9 mouse cellular contexts compared by ENCODE assay signal in the genomic region with DNA sequence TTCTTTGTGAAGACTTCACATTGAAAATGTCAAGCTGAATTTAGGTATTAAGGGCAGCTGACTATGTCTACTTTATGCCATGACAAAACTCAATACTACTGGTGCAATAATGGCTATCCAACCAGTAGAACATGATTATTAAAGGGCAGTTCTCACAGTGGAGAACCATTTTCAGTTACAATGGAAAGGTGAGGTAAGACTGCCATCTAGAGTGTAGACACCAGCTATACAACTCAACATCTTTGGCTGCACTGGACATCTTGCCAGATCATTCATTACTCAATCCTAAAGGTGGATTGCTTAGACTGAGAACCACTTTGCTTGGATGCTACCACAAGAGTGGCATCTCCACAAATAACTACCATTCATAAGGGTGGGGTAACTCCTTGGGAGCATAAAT. TPM values are rescaled to one million over a fixed set of nuclear protein-coding genes. Genes with fewer than 3 reads are reported as not detected.
DNase-seq lines count a peak whose midpoint lies in the region; ATAC-seq and TF ChIP-seq lines count a peak whose summit lies in the region.
"Had no signal": no experiment of that assay in that cellular context is flagged by ENCODE, and none has a peak within 500 bp of the region (broad histone marks: within the 10 kb centered on the region; RNA-seq: fewer than 3 reads in every experiment).

No protein-coding gene starts in this region.

- TF ChIP-seq CTCF in heart, adult 2 months (IDR thresholded peaks at IDR 0.05), result peak; percentile 76

- H3K4me1 ChIP-seq in heart, adult 2 months (ENCODE audit: control insufficient read depth, insufficient read depth, low read length), result no peaks in the 10 kb centered on the region
- H3K4me1 ChIP-seq in limb, embryonic 14.5 days (ENCODE audit: control insufficient read depth, insufficient read depth, low read length), result no peaks in the 10 kb centered on the region
- no peaks in the 10 kb centered on the region for H3K4me1 ChIP-seq in limb, embryonic 10.5 days
- H3K4me1 ChIP-seq: neural tube, embryonic 12.5 days had no signal

- H3K4me3 ChIP-seq in heart, adult 2 months, result no peak overlapping the region
- H3K4me3 ChIP-seq in limb, embryonic 14.5 days (replicated peaks; ENCODE audit: low read length), result no peak overlapping the region
- no peak overlapping the region for H3K4me3 ChIP-seq in limb, embryonic 10.5 days
- H3K4me3 ChIP-seq: neural tube, embryonic 12.5 days had no signal

- TF ChIP-seq EP300 in heart, adult 2 months (IDR thresholded peaks at IDR 0.05; ENCODE audit: insufficient read depth, low read depth, low read length), result no peak

- H3K36me3 ChIP-seq in heart, adult 2 months (ENCODE audit: control insufficient read depth, insufficient read depth, low read length), result no peaks in the 10 kb centered on the region
- no peaks in the 10 kb centered on the region for H3K36me3 ChIP-seq in limb, embryonic 14.5 days (ENCODE audit: control insufficient read depth, insufficient read depth, low read length)
- H3K36me3 ChIP-seq in limb, embryonic 10.5 days, result no peaks in the 10 kb centered on the region
- H3K36me3 ChIP-seq: neural tube, embryonic 12.5 days had no signal

- TF ChIP-seq POLR2A in heart, adult 2 months (IDR thresholded peaks at IDR 0.05; ENCODE audit: insufficient read depth, low read depth, low read length), result no peak
- TF ChIP-seq POLR2A in limb, embryonic 14.5 days (IDR thresholded peaks at IDR 0.05; ENCODE audit: borderline replicate concordance, extremely low read depth, insufficient read depth, insufficient read length), result no peak

- intact Hi-C loops in heart, adult 2 months (cut with DNase I), result loop anchor here (1.0 to 10.0 kb wide), 4 partner anchors 52 to 284 kb away; a partner anchor contains a TSS
- intact Hi-C loops in heart, postnatal 36 days (cut with DNase I), result loop anchor here (1.0 to 5.0 kb wide), 3 partner anchors 47 to 200 kb away; no protein-coding TSS in a partner anchor

- H3K27ac ChIP-seq in heart, adult 2 months, result no peak overlapping the region
- H3K27ac ChIP-seq in limb, embryonic 14.5 days (replicated peaks; ENCODE audit: low read depth, low read length), result no peak overlapping the region
- H3K27ac ChIP-seq in limb, embryonic 10.5 days, result no peak overlapping the region
- H3K27ac ChIP-seq: neural tube, embryonic 12.5 days had no signal

- H3K9ac ChIP-seq in heart, adult 2 months (ENCODE audit: low read depth, low read length), result no peak overlapping the region
- H3K9ac ChIP-seq in limb, embryonic 14.5 days (ENCODE audit: low read depth, low read length, severe bottlenecking), result no peak overlapping the region
- H3K9ac ChIP-seq: neural tube, embryonic 12.5 days had no signal

- H3K4me2 ChIP-seq in limb, embryonic 14.5 days (replicated peaks; ENCODE audit: low read depth, low read length, severe bottlenecking), result no peak overlapping the region
- H3K4me2 ChIP-seq: neural tube, embryonic 12.5 days had no signal

- no peaks in the 10 kb centered on the region for H3K79me2 ChIP-seq in heart, adult 2 months (replicated peaks; ENCODE audit: control insufficient read depth, insufficient read depth, low read length)

- DNase-seq in heart, adult 2 months, result no peak
- no peak for DNase-seq in heart, postnatal 36 days
- peak; percentile 25 for DNase-seq in limb, embryonic 14.5 days (ENCODE audit: low spot score)
- no peak for DNase-seq in limb, embryonic 10.5 days (ENCODE audit: low spot score)
- peak; percentile 4 for DNase-seq in adipocyte (ENCODE audit: low spot score)
- DNase-seq in retina, adult 2 months (ENCODE audit: low read depth, low spot score), result peak; percentile 13
- DNase-seq in right cerebral cortex, postnatal 36 days (ENCODE audit: low spot score in 2 of 2), result no peak

- no peak for ATAC-seq in limb, embryonic 14.5 days (ENCODE audit: low FRiP score, low read depth)
- no peak for ATAC-seq in erythroid progenitor cell, adult 5-6 weeks (replicated peaks; ENCODE audit: low FRiP score, poor library complexity, severe bottlenecking)

- no peaks in the 10 kb centered on the region for H3K9me3 ChIP-seq in limb, embryonic 14.5 days (ENCODE audit: control insufficient read depth, low read length)
- H3K9me3 ChIP-seq in limb, embryonic 10.5 days (replicated peaks), result no peaks in the 10 kb centered on the region
- H3K9me3 ChIP-seq: neural tube, embryonic 12.5 days had no signal

- H3K27me3 ChIP-seq in heart, adult 2 months (ENCODE audit: control insufficient read depth, insufficient read depth, low read length), result no peaks in the 10 kb centered on the region
- no peaks in the 10 kb centered on the region for H3K27me3 ChIP-seq in limb, embryonic 14.5 days (ENCODE audit: control insufficient read depth, insufficient read depth, low read length)
- peaks cover 58% of the 10 kb centered on the region for H3K27me3 ChIP-seq in limb, embryonic 10.5 days (ENCODE audit: low read depth, poor library complexity, severe bottlenecking)
- H3K27me3 ChIP-seq: neural tube, embryonic 12.5 days had no signal

RNA-seq across cellular contexts. Expression of a gene that starts 37.3 kb away (rescaled TPM):
- total RNA-seq in heart, adult 2 months (2021), result not detected
- not detected in 2 replicates for polyA plus RNA-seq in heart, adult 2 months (2012; rRNA removed)
- total RNA-seq in heart, postnatal 36 days (2021), result not detected
- 0.29 and 0.45 TPM in 2 replicates for polyA plus RNA-seq in limb, embryonic 14.5 days (2012; rRNA removed)
- 0.39 and 0.53 TPM in 2 replicates for polyA plus RNA-seq in limb, embryonic 14.5 days (2014; fragmentation: Nextera tagmentation; extraction: Ambion mirVana)
- polyA plus RNA-seq in limb, embryonic 10.5 days (2016; fragmentation: Nextera tagmentation; extraction: Ambion mirVana), result 0.19 and 0.26 TPM in 2 replicates
- total RNA-seq in erythroid progenitor cell, adult 5-6 weeks (2015; ENCODE audit: low replicate concordance), result not detected in 2 replicates
- not detected in 2 replicates for total RNA-seq in erythroid progenitor cell, adult 5-6 weeks (2017; ENCODE audit: low replicate concordance)

RNA-seq across cellular contexts. Expression of a gene that starts 49.7 kb away (rescaled TPM):
- 1 to 10 TPM; 3.2 to 5.2 TPM for total RNA-seq in heart, adult 2 months (2021)
- 1.3 and 2.0 TPM in 2 replicates for polyA plus RNA-seq in heart, adult 2 months (2012; rRNA removed)
- 1 to 10 TPM; 3.5 to 5.7 TPM for total RNA-seq in heart, postnatal 36 days (2021)
- 7.0 and 8.0 TPM in 2 replicates for polyA plus RNA-seq in limb, embryonic 14.5 days (2012; rRNA removed)
- 8.2 and 8.7 TPM in 2 replicates for polyA plus RNA-seq in limb, embryonic 14.5 days (2014; fragmentation: Nextera tagmentation; extraction: Ambion mirVana)
- polyA plus RNA-seq in limb, embryonic 10.5 days (2016; fragmentation: Nextera tagmentation; extraction: Ambion mirVana), result 4.5 and 6.1 TPM in 2 replicates
- not detected in 2 replicates for total RNA-seq in erythroid progenitor cell, adult 5-6 weeks (2015; ENCODE audit: low replicate concordance)
- not detected in 2 replicates for total RNA-seq in erythroid progenitor cell, adult 5-6 weeks (2017; ENCODE audit: low replicate concordance)

Comparison
In these comparisons a context has a peak if more than half of its experiments do, and no peak if none do; other contexts are left out.
1. DNase-seq: peak in limb, embryonic 14.5 days (single experiment), adipocyte (single experiment) and retina, adult 2 months (single experiment); none in heart, adult 2 months (0 of 2), heart, postnatal 36 days (0 of 2), limb, embryonic 10.5 days (single experiment) and right cerebral cortex, postnatal 36 days (0 of 2).
2. RNA of a gene that starts 49.7 kb away (total RNA-seq): 3.5 to 5.7 TPM in heart, postnatal 36 days and 3.2 to 5.2 TPM in heart, adult 2 months; not detected in erythroid progenitor cell, adult 5-6 weeks; every median in the first group is over 4 times any median in the second.